Mouse (Mus musculus) brown adipose tissue, adult 24 weeks (tissue): ENCODE data around the gene Tmem95. TPM values are rescaled to one million over a fixed set of nuclear protein-coding genes. Genes with fewer than 3 reads are reported as not detected.
A peak's percentile ranks its signal among the peaks of the same experiment; 100 is the strongest.

Experiments
- H3K27ac ChIP-seq: fragments of 200-500 bp; replicated peaks from 2 replicates; pipeline ENCODE4 v1.5.1; 2012; ENCODE audit warnings: low read depth, mild to moderate bottlenecking, low read length
- H3K4me1 ChIP-seq: fragments of 200-500 bp; 2 replicates; pipeline ENCODE4 v1.6.1; 2012; ENCODE audit warnings: low read length, mixed read lengths; ENCODE audit not compliant: control insufficient read depth, insufficient read depth, insufficient read length
- H3K4me3 ChIP-seq: fragments of 200-500 bp; 2 replicates; pipeline ENCODE4 v1.5.1; 2012; ENCODE audit warnings: low read depth, mild to moderate bottlenecking, low read length, moderate library complexity; ENCODE audit not compliant: insufficient read depth
- polyA plus RNA-seq: library from polyadenylated mRNA; stranded (reverse); fragments of >200 nt; gene quantifications from 2 replicates; pipeline ENCODE4 v1.2.4, GENCODE M21; 2012; ENCODE audit not compliant: missing spikeins, insufficient read depth, insufficient read length

The Tmem95 gene
- polyA plus RNA-seq, 1 experiment, result not detected

- H3K4me3 ChIP-seq, result peak within 1 kb of the TSS; percentile 67
- peaks cover 8% of the 10 kb centered on the region; the same call in 1 of the 2 replicates for H3K4me1 ChIP-seq
- H3K27ac ChIP-seq, result peak within 1 kb of the TSS; percentile 93
These were observed 22.9 kb upstream of the Tmem95 start, which contains the start of the genes 2810408A11Rik and Neurl4 for GRCm38 (mm10) chr11:69900471-69901405. TSS of gene 2810408A11Rik (minus strand) at chr11:69900987. TSS of gene Neurl4 (plus strand) at chr11:69901072.

GRCm38 (mm10) chr11:69899870-69900269 lies 22.1 kb upstream of the Tmem95 start:
- H3K27ac ChIP-seq, result no peak overlapping the region
- H3K4me1 ChIP-seq, result peaks cover 8% of the 10 kb centered on the region; the same call in 1 of the 2 replicates
- no peak overlapping the region for H3K4me3 ChIP-seq

- H3K4me1 ChIP-seq, result peaks cover under 1% of the 10 kb centered on the region; the same call in 1 of the 2 replicates
- no peak within 1 kb of the TSS for H3K27ac ChIP-seq
- H3K4me3 ChIP-seq, result no peak within 1 kb of the TSS
These were observed 17.5 kb upstream of the Tmem95 start, which contains the start of gene Acap1 for GRCm38 (mm10) chr11:69895291-69895690. TSS of gene Acap1 (minus strand) at chr11:69895539.

GRCm38 (mm10) chr11:69894671-69895070 lies 16.9 kb upstream of the Tmem95 start:
- Histone ChIP-seq H3K4me3 (no peak overlapping the region), H3K27ac (no peak overlapping the region), H3K4me1 (no peaks in the 10 kb centered on the region)

- H3K27ac ChIP-seq, result no peak overlapping the region
- no peak overlapping the region for H3K4me3 ChIP-seq
- H3K4me1 ChIP-seq, result no peaks in the 10 kb centered on the region
These were observed 13.7 kb upstream of the Tmem95 start for GRCm38 (mm10) chr11:69891482-69891881.

GRCm38 (mm10) chr11:69886907-69887635 lies 9.3 kb upstream of the Tmem95 start:
- H3K4me1 ChIP-seq, result peaks cover 5% of the 10 kb centered on the region
- H3K4me3 ChIP-seq, result 0 out of 2 replicates have a peak overlapping the region, but pooled peaks have one; percentile 13
- H3K27ac ChIP-seq, result peak overlapping the region; percentile 59

GRCm38 (mm10) chr11:69884663-69885062 lies 6.8 kb upstream of the Tmem95 start:
- Histone ChIP-seq H3K4me1 (peaks cover 5% of the 10 kb centered on the region), H3K4me3 (peak overlapping the region; percentile 49), H3K27ac (peak overlapping the region; percentile 85)

GRCm38 (mm10) chr11:69884240-69884639 lies 6.4 kb upstream of the Tmem95 start:
- Histone ChIP-seq H3K4me1 (peaks cover 8% of the 10 kb centered on the region), H3K27ac (peak overlapping the region; percentile 85), H3K4me3 (peak overlapping the region; percentile 49)

- no peak overlapping the region for H3K4me3 ChIP-seq
- H3K4me1 ChIP-seq, result peaks cover 8% of the 10 kb centered on the region
- peak overlapping the region; percentile 85 for H3K27ac ChIP-seq
These were observed 5.8 kb upstream of the Tmem95 start for GRCm38 (mm10) chr11:69883527-69884151.

- Histone ChIP-seq H3K4me1 (peaks cover 8% of the 10 kb centered on the region), H3K27ac (no peak overlapping the region), H3K4me3 (no peak overlapping the region)
These were observed 5.2 kb upstream of the Tmem95 start for GRCm38 (mm10) chr11:69883066-69883465.

GRCm38 (mm10) chr11:69881787-69882670 lies 4.2 kb upstream of the Tmem95 start:
- H3K4me3 ChIP-seq, result peak overlapping the region; percentile 77
- H3K4me1 ChIP-seq, result peaks cover 8% of the 10 kb centered on the region
- H3K27ac ChIP-seq, result peak overlapping the region; percentile 91

- peak within 1 kb of the TSS; percentile 77 for H3K4me3 ChIP-seq
- H3K4me1 ChIP-seq, result peaks cover 9% of the 10 kb centered on the region
- peak within 1 kb of the TSS; percentile 93 for H3K27ac ChIP-seq
These were observed 3.2 kb upstream of the Tmem95 start, which contains the start of gene Kctd11 for GRCm38 (mm10) chr11:69880853-69881603. TSS of gene Kctd11 (minus strand) at chr11:69881406.

GRCm38 (mm10) chr11:69880506-69880852 lies 2.7 kb upstream of the Tmem95 start:
- peaks cover 10% of the 10 kb centered on the region for H3K4me1 ChIP-seq
- H3K4me3 ChIP-seq, result peak overlapping the region; percentile 77
- H3K27ac ChIP-seq, result peak overlapping the region; percentile 93
